Mouse (Mus musculus): Measurements from ENCODE around the gene Grk2. TPM values are rescaled to one million over a fixed set of nuclear protein-coding genes. Genes with fewer than 3 reads are reported as not detected.

Gene Grk2
- total RNA-seq (2014; fragmentation: Nextera tagmentation) (179 and 198 TPM in 2 replicates), total RNA-seq (2017) (133 and 181 TPM in 2 replicates)

DNA sequence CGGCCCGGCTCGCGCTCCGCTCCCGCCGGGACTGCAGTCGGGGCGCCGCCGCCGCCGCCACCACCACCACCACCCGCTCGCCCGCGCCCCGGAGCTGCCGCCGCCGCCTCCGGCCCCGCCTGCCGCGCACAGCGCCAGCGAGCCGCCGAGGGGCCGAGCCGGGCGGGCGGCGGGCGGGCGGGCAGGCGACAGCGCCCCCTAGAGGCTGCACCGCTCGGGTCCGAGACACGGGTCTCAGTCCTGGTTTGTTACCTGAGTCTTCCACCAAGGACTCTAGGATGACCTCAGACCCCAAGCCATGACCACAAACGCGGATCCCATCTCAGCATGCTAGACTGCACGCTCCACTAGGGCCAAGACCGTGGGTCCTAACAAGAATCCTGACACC is at the start of gene Grk2:
TSS of gene Grk2 (minus strand) at position 33 of the 388 bp plus-strand sequence.
- ATAC-seq (replicated peaks; ENCODE audit: poor library complexity, severe bottlenecking), result peak; percentile 12; the same call in 1 of the 2 replicates

DNA sequence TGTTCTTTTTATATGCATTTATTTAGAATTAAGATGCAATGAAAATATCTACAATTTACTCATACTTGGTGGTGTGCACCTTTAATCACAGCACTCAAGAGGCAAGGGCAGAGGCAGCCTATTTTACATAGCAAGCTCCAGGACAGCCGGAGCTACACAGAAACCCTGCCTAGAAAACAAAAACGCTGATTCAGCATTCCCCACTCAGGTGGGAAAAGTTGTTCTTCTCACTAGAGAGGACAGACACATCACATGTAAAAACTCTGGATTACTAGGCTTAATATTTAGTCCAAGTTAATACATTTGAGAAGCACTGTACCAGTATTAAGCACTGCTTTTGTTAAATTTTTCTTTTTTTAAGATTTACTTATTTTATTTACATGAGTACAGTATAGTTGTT is 43.4 kb upstream of the Grk2 start:
- no peak for ATAC-seq (replicated peaks; ENCODE audit: poor library complexity, severe bottlenecking)

DNA sequence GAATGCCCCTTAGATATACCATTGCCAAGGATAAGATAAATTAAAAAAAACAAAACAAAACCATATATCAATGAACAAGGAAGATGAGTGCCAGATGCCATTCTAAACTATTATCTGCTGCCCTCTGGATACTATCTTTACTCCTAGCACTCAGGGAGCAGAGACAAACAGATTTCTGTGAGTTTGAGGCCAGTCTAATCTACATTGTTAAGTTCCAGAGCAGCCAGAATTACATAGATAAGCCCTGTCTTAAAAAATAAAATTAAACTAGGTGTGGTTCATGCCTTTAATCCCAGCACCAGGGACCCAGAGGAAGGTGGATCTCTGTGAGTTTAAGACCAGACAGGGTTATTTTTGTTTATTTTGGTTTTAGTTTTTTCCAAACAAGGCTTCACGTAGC is 40.5 kb upstream of the Grk2 start:
- no peak for ATAC-seq (replicated peaks; ENCODE audit: poor library complexity, severe bottlenecking)

DNA sequence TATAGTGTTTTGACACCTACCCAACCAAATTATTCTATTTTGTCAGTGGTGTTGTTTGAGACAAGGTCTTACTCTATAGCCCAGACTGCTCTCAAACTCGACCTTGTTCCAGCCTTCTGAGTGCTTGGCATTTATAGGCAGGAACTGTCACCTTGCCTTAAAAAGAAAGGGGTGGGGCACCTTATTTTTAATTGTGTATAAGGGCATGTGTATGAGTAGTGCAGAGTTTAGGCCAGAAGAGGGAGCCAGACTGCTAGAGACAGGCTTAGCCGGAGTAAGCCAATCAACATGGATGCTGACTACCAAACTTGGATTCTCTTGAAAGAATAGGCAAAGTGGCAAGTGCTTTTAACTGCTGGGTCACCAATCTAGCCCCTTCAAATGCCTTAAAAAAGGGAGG is 32.1 kb upstream of the Grk2 start:
- ATAC-seq (replicated peaks; ENCODE audit: poor library complexity, severe bottlenecking), result peak; percentile 60

DNA sequence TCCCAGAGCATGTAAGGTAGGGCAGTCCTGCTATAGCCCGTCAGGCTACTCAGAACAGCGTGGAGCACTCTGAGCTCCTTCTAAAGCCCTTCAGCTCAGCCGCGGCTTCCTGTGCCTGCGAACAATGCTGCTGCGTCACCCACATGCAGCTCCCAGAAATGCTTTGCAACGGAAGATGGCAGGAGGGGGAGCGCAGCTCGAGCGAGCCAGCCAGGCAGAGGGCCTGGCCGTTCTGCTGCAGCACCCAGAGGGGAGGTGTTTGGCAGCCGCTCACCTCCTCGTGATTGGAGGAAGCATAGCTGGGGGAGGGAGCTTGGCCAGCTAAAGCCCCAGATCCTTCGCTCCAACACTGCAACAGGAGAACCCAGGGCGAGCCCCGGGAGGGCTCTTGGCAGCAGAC is 27.8 kb upstream of the Grk2 start:
- peak; percentile 98 for ATAC-seq (replicated peaks; ENCODE audit: poor library complexity, severe bottlenecking)

DNA sequence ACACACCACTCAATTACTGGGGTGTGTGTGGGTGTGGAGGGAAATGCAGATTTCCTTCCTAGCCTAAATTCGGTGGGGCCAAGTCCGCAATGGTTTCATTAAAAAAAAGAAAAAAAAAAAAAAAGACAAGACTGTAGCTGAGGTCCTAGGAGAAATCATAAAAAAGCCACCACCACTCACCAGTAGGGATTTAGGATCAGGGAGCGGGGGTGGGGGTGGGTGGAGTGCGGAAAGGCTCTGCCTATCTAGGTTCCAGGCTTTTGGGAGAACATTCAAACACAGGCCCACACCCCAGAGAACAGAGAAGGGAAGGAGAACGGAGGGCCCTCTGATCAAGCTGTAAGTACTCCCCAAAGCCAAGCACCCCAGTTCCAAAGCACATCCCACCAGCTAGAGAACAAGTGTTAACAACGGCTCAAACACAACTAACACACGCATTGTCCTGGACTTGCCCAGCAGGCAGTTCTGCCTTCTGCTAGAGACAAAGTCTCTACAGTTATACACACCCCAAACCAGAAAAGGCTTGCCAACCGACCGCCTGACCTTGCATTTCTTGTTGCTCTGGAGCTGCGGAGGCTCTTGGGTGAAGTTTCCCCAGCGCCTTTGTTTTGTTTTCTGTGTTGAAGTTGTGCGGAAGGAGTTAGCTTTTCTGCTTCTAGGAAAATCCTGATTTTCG is 27.2 kb upstream of the Grk2 start:
- 0 out of 2 replicates have a peak, but pooled peaks have one; percentile 5 for ATAC-seq (replicated peaks; ENCODE audit: poor library complexity, severe bottlenecking)

DNA sequence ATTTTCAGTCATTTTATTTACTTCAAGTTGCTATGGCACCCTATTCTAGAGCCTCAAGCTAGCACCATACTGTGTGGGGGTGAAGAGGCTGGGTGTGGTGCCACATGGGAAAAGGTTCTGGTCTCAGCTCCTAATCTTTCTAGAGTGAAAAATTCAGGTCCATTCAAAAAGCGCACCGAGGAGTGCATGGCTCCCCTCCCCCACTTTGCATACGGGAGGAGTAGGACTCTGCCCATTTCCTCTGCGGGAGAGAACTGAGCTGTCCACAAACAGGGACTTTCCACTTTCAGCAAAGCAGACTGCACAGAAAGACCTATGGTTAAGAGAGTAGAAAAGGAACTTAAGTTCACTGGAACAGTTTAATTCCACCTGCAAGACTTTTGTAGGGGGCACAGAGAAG is 26.6 kb upstream of the Grk2 start:
- peak; percentile 23 for ATAC-seq (replicated peaks; ENCODE audit: poor library complexity, severe bottlenecking)

DNA sequence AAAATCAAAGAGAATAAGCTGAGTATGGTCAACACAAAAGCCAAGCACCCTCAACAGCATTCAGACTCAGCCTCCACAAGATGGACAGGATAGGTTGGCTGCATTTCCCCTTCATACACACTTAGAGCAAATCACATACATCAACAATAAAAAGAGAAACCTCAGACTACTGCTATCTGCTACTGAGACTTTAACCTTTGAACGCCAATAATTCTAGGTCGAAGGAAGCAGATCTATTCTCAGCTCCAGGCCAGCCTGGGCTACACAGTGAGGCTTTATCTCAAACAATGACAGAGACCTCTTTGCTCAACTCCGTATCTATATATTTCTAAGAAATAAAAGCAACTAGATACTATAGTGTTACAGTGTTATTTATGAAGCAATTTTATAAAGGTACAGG is 25.3 kb upstream of the Grk2 start:
- no peak for ATAC-seq (replicated peaks; ENCODE audit: poor library complexity, severe bottlenecking)

DNA sequence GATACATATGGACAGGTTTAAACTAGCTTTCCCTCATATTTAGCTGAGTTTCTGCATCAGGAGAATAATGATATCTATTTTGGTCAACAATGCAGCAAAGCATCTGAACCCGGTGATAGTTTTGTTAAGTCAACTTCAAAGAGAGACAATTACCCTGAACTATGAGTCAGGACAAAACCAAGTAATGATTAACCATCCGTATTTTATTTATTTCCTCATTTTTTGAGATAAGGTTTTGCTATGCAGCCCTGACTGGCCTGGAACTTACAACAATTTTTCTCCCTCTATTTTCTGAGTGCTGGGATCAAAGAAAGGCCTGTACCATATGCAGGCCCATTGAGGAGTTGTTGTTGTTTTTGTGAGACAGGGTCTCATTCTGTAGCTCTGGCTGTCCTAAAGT is 24.6 kb upstream of the Grk2 start:
- no peak for ATAC-seq (replicated peaks; ENCODE audit: poor library complexity, severe bottlenecking)

DNA sequence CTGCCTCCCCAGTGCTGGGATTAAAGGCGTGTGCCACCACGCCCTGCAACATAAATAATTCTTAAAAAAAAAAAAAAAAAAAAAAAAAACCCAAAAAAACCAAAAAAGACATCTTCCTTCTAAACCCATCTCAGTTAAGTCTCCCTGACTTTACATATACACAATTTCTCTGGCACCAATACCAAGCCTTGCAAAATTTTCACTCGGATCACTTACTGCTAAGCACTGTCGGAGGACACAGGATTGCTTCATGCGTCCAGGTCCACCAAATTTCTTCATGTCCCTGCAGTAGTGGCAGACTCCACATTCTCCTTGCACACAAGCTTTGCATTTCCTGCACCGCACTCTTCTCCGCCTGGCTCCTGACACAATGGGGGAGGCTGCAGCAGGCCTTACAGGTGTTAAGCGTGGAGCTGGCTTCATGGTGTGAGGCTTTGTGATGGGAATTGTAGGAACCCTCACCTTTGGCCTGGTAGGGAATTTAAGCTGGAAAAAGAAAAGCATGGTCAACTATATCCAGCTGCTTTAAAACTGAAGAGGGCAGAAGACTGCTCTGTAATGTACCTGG is 22.8 kb upstream of the Grk2 start:
- ATAC-seq (replicated peaks; ENCODE audit: poor library complexity, severe bottlenecking), result no peak

DNA sequence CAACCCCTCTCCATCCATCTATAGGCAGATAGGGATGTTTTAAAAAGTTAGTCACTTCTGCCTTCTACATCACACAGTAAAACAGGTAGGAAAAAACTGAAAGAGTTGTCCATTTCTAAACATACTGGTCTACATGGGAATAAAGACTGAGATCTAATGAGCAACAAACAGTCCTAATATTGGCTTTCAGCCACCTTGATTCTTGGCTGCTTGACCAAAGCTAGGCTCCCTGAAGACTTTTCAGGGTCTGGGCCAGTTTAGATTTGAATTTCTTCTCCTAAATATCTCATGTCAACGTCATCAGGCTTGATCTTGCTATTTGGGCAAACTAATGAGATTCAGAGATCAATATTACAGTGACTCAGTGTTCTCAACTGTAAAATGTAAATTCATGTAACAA is 20.9 kb upstream of the Grk2 start:
- no peak for ATAC-seq (replicated peaks; ENCODE audit: poor library complexity, severe bottlenecking)

DNA sequence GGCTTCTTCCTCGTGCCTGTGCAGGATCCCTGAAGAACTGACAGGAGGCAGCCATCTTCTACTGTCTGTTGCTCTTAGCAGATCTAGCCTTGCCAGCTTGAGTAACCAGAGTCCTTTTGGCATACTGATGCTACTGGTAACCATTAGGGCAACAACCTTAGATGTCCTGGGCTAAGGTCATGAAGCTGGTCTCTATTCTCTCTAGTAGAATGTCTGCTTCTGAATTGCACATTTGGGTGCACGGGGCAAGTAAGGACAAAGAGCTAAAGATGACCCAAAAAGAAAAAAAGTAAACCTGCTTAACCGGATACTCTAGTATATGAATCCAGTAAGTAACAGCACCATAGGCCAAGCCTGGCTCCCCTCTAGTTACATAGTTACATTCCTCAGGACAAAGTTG is 20.1 kb upstream of the Grk2 start:
- ATAC-seq (replicated peaks; ENCODE audit: poor library complexity, severe bottlenecking), result no peak

DNA sequence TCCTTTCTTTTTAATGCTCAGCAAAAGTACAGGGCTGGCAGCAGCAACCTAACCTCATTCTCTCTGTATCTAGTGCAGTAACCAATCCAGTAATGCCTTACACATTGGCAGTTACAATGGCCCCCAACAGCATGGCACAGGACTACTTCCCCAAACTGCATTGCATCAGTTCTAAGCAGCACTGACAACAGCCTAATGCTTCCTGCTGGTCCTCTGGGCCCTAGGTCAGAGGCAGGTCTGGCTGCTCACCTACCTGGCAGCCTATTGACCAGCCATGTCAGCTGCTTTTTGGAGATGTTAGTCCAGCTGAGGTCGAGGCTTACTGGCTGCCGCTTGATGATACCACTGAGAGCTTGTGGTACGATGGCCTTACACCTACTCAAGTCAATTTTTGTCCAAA is 16.1 kb upstream of the Grk2 start:
- ATAC-seq (replicated peaks; ENCODE audit: poor library complexity, severe bottlenecking), result peak; percentile 98

DNA sequence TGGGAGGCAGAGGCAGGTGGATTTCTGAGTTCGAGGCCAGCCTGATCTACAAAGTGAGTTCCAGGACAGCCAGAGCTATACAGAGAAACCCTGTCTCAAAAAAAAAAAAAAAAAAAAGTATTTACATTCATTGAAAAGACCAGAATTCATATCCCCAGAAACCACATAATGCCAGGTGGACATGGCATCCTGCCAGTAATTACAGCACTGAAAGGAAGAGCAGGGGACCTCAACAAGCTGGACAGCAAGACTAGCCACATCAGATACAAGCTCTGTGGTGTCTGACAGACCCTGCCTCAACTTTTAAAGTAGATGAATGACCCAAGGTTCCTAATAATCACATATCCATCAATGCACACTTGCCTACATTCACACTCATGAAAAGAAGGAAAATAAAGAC is 15.6 kb upstream of the Grk2 start:
- no peak for ATAC-seq (replicated peaks; ENCODE audit: poor library complexity, severe bottlenecking)

DNA sequence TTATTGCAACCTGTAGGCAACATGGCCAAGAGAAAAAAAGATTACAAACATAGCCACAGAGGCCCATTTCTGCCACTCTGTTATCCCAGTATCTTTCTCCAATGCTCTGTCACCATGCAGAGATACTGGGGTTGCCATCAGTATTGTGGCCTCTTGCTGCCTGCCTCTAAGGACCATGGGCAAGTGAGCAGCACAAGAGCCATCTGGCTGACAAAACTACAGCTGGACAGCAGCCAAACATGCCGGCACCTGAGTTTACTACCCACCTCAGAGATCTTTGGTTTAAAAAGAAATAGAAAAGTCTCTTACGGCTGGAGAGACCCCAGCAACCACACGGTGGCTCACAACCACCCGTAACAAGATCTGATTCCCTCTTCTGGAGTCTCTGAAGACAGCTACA is 13.2 kb upstream of the Grk2 start:
- ATAC-seq (replicated peaks; ENCODE audit: poor library complexity, severe bottlenecking), result no peak

DNA sequence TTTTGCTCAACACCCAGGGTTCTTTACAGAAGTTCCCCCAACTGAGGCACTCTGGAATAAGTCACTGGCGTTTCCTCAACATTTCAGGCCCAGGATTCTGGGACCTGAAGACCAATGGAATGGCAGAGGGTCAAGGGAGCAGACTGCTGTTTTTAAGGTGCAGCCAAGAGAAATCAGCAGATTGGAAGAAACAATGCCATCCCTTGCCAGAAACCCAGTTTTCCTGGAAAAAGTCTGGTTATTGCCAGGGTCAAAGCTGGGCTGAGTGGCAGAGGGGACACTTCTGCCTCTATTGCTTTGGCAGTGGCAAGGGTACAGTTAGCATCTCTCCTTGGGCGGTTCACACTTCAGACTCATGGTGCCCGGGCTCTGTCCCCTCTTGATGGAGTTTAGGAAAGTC is 11.2 kb upstream of the Grk2 start:
- ATAC-seq (replicated peaks; ENCODE audit: poor library complexity, severe bottlenecking), result no peak

DNA sequence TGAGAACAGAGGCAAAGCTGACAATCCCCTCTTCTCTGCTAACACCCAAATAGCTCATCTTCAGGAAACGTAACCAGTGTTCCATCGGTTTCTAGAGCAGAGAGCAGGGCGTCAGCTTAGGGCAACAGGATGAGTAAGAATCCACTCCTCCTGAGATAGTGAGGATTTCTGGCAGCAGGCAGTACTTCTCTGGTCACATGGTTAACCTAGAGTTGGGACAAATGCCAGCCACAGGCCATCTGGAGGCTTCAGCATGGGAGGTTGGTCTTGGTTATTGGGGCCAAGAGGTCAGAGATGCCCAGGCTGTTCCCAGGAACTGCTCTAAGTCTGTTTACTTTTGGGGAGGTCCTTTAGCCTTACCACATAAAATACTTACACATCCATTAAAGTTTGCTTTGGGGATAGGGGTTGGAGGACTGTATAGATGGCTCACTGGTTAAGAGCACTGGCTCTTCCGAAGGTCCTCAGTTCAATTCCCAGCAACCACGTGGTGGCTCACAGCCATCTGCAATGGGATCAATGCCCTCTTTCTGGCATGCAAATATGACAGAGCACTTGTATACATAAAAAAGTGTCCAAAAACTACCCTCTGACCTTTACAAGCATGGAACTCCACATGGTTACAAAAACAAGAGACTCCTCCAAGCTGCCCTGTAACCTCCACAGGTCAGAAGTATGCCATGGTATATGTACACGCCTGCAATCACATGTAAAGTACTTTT is 9.4 kb upstream of the Grk2 start:
- no peak for ATAC-seq (replicated peaks; ENCODE audit: poor library complexity, severe bottlenecking)

DNA sequence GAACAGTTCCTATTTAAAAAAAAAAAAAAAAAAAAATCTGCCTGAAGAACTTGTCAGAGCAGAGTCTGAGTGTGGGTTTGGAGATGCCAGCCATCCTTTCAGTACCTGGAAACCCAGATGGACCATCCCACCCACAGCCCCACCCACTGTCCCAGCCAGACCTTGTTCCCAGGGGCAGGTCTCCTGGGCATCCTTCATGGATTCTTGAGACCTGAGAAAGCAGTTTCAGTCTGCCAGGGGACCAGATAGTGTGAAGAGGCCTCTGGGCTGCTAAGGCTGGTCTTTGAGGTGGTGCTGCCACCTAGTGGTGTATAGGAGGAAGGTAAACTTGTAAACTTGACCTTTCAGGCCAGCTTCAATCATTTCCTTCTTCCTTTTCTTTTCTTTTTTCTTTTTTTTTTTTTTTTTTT is 3.8 kb upstream of the Grk2 start:
- peak; percentile 53 for ATAC-seq (replicated peaks; ENCODE audit: poor library complexity, severe bottlenecking)

DNA sequence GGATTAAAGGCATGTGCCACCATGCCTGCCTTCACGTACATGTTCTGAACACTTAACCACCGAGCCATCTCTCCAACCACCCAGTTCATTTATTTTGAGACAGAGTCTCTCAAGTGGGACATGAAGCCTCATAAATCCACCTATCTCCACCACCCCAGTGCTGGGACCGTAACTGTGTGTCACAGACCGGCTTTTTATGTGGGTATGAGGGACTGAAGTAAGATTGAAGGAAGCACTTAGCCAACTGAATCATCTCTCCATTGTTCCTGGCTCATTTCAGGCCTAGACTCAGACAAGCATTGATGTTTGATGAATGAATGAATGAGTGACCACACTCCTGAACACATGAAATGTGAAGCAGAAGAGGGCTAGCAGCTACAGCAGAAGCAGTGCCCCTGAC is 3.3 kb upstream of the Grk2 start:
- no peak for ATAC-seq (replicated peaks; ENCODE audit: poor library complexity, severe bottlenecking)

DNA sequence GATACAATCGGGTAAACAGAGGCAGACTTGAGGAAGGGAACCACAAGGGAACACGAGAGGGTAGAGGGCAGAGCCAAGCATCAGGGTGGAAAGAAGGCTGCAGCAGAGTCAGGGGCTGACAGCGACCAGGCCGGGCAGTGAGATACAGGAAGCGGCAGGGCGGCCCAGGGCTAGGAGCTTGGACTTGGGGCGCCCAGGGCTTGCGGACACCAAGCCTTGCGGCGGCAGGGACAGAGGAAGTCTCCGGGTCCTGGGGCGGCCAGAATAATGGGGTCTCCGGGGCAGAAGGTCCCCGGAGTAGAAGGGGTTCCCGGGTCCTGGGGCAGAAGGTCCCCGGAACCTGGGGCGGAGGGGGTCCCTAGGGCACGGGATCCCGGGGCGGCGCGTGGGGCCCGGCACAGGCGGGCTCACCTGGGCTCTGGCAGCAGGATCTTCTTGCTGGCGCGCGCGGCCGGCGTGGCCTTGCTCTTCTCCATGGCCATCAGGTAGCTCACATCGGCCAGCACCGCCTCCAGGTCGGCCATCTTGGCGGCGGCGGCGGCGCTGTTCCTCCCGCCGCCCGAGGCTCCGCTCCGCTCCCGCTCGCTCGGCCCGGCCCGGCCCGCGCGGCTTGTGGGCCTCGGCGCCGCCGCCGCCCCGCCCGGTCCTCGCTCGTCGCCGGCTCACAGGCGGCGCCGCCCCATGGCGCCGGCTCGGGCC is 382 bp downstream of the Grk2 start:
- ATAC-seq (replicated peaks; ENCODE audit: poor library complexity, severe bottlenecking), result no peak

DNA sequence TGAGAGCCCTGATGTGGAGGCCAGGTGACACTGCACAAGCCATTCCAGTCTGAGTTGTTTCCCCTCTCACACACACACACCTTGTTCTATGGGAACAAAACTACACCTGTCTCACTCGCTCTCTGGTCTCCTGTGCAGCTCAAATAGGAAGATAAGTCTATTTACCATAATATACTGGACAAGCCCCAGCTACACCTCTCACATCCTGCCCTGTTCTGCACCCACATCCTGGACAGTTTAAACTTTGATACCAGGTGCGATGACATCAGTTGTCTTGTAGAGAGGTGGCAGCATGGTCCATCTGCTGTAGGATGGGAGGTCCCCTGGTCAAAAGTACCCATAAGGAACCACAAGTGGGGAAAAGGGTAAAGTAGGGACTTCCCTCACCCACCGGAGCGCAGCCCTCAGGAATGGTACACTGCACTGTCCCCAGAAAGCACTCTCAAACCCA is 1.1 kb downstream of the Grk2 start:
- ATAC-seq (replicated peaks; ENCODE audit: poor library complexity, severe bottlenecking), result no peak
